Mouse (Mus musculus): Measurements from ENCODE around the gene Enpp1. TPM values are rescaled to one million over a fixed set of nuclear protein-coding genes. Genes with fewer than 3 reads are reported as not detected.

The Enpp1 gene
- 9.6 and 10.5 TPM in 2 replicates for polyA plus RNA-seq (2014; fragmentation: Nextera tagmentation; extraction: Ambion mirVana)

- H3K4me1 ChIP-seq (replicated peaks; ENCODE audit: control insufficient read depth, insufficient read depth, low read length): peaks cover 8% of the 10 kb centered on the region; the same call in 1 of the 2 replicates
- H3K27ac ChIP-seq (ENCODE audit: low read depth): no peak within 1 kb of the TSS
- peak; percentile 84 for ATAC-seq (replicated peaks; ENCODE audit: low FRiP score, low TSS enrichment, low read depth)
- peak within 1 kb of the TSS; percentile 87 for H3K4me2 ChIP-seq (ENCODE audit: low read length)
- H3K9ac ChIP-seq (ENCODE audit: low read length): peak within 1 kb of the TSS; percentile 59
- no peaks in the 10 kb centered on the region for H3K36me3 ChIP-seq (ENCODE audit: control insufficient read depth, insufficient read depth, low read length)
- under 1% methylated on average over 79 of the region's 79 CpGs for WGBS
- no peaks in the 10 kb centered on the region for H3K9me3 ChIP-seq (ENCODE audit: control insufficient read depth, low read length)
- peaks cover 6% of the 10 kb centered on the region; the same call in 1 of the 2 replicates for H3K27me3 ChIP-seq (replicated peaks; ENCODE audit: control insufficient read depth, insufficient read depth, low read length)
- DNase-seq (ENCODE audit: low spot score): peak; percentile 76
- peak within 1 kb of the TSS; percentile 59 for H3K4me3 ChIP-seq (ENCODE audit: low read depth, low read length)
Observed at GRCm38 (mm10) chr10:24711480-24712366, at the start of gene Enpp1. Enpp1 (minus strand) TSS chr10:24712159.

- Histone ChIP-seq H3K4me2 (ENCODE audit: low read length) (no peak overlapping the region), H3K9ac (ENCODE audit: low read length) (no peak overlapping the region), H3K4me1 (replicated peaks; ENCODE audit: control insufficient read depth, insufficient read depth, low read length) (no peaks in the 10 kb centered on the region), H3K27me3 (replicated peaks; ENCODE audit: control insufficient read depth, insufficient read depth, low read length) (no peaks in the 10 kb centered on the region), H3K36me3 (ENCODE audit: control insufficient read depth, insufficient read depth, low read length) (no peaks in the 10 kb centered on the region), H3K4me3 (ENCODE audit: low read depth, low read length) (no peak overlapping the region), H3K27ac (ENCODE audit: low read depth) (no peak overlapping the region), H3K9me3 (ENCODE audit: control insufficient read depth, low read length) (no peaks in the 10 kb centered on the region)
- no peak for DNase-seq (ENCODE audit: low spot score)
- ATAC-seq (replicated peaks; ENCODE audit: low FRiP score, low TSS enrichment, low read depth): no peak
- 60% methylated on average over 8 of the region's 8 CpGs for WGBS
Observed at GRCm38 (mm10) chr10:24758326-24758915, 46.5 kb upstream of the Enpp1 start.

- 69% methylated on average over 9 of the region's 9 CpGs for WGBS
- Histone ChIP-seq H3K36me3 (ENCODE audit: control insufficient read depth, insufficient read depth, low read length) (no peaks in the 10 kb centered on the region), H3K4me3 (ENCODE audit: low read depth, low read length) (no peak overlapping the region), H3K9ac (ENCODE audit: low read length) (no peak overlapping the region), H3K27me3 (replicated peaks; ENCODE audit: control insufficient read depth, insufficient read depth, low read length) (no peaks in the 10 kb centered on the region), H3K9me3 (ENCODE audit: control insufficient read depth, low read length) (no peaks in the 10 kb centered on the region), H3K27ac (ENCODE audit: low read depth) (no peak overlapping the region), H3K4me2 (ENCODE audit: low read length) (peak overlapping the region; percentile 45; the same call in 1 of the 2 replicates), H3K4me1 (replicated peaks; ENCODE audit: control insufficient read depth, insufficient read depth, low read length) (no peaks in the 10 kb centered on the region)
- no peak for DNase-seq (ENCODE audit: low spot score)
- ATAC-seq (replicated peaks; ENCODE audit: low FRiP score, low TSS enrichment, low read depth): no peak
Observed at GRCm38 (mm10) chr10:24754874-24755540, 43.0 kb upstream of the Enpp1 start.

- no peaks in the 10 kb centered on the region for H3K9me3 ChIP-seq (ENCODE audit: control insufficient read depth, low read length)
- ATAC-seq (replicated peaks; ENCODE audit: low FRiP score, low TSS enrichment, low read depth): no peak
- H3K36me3 ChIP-seq (ENCODE audit: control insufficient read depth, insufficient read depth, low read length): no peaks in the 10 kb centered on the region
- no peaks in the 10 kb centered on the region for H3K27me3 ChIP-seq (replicated peaks; ENCODE audit: control insufficient read depth, insufficient read depth, low read length)
- no peak for DNase-seq (ENCODE audit: low spot score)
- peak overlapping the region; percentile 15; the same call in 1 of the 2 replicates for H3K4me3 ChIP-seq (ENCODE audit: low read depth, low read length)
- no peak overlapping the region for H3K9ac ChIP-seq (ENCODE audit: low read length)
- no peaks in the 10 kb centered on the region for H3K4me1 ChIP-seq (replicated peaks; ENCODE audit: control insufficient read depth, insufficient read depth, low read length)
- H3K27ac ChIP-seq (ENCODE audit: low read depth): peak overlapping the region; percentile 57; the same call in 1 of the 2 replicates
- 42% methylated on average over 11 of the region's 11 CpGs for WGBS
- peak overlapping the region; percentile 45 for H3K4me2 ChIP-seq (ENCODE audit: low read length)
Observed at GRCm38 (mm10) chr10:24754251-24754835, 42.4 kb upstream of the Enpp1 start.

- 57% methylated on average over 16 of the region's 16 CpGs for WGBS
Observed at GRCm38 (mm10) chr10:24753536-24754250, 41.7 kb upstream of the Enpp1 start.

GRCm38 (mm10) chr10:24742950-24743487, 31.1 kb upstream of the Enpp1 start:
- Histone ChIP-seq H3K36me3 (ENCODE audit: control insufficient read depth, insufficient read depth, low read length) (no peaks in the 10 kb centered on the region), H3K27ac (ENCODE audit: low read depth) (no peak overlapping the region), H3K9ac (ENCODE audit: low read length) (no peak overlapping the region), H3K4me2 (ENCODE audit: low read length) (no peak overlapping the region), H3K4me3 (ENCODE audit: low read depth, low read length) (no peak overlapping the region), H3K27me3 (replicated peaks; ENCODE audit: control insufficient read depth, insufficient read depth, low read length) (no peaks in the 10 kb centered on the region), H3K9me3 (ENCODE audit: control insufficient read depth, low read length) (no peaks in the 10 kb centered on the region), H3K4me1 (replicated peaks; ENCODE audit: control insufficient read depth, insufficient read depth, low read length) (no peaks in the 10 kb centered on the region)
- ATAC-seq (replicated peaks; ENCODE audit: low FRiP score, low TSS enrichment, low read depth) (no peak), DNase-seq (ENCODE audit: low spot score) (no peak)
- WGBS: 74% methylated on average over 13 of the region's 13 CpGs

More at GRCm38 (mm10) chr10:24753536-24754250, 41.7 kb upstream of the Enpp1 start:
- peak overlapping the region; percentile 57; the same call in 1 of the 2 replicates for H3K27ac ChIP-seq (ENCODE audit: low read depth)
- H3K36me3 ChIP-seq (ENCODE audit: control insufficient read depth, insufficient read depth, low read length): no peaks in the 10 kb centered on the region
- H3K9ac ChIP-seq (ENCODE audit: low read length): no peak overlapping the region
- no peaks in the 10 kb centered on the region for H3K27me3 ChIP-seq (replicated peaks; ENCODE audit: control insufficient read depth, insufficient read depth, low read length)
- H3K4me1 ChIP-seq (replicated peaks; ENCODE audit: control insufficient read depth, insufficient read depth, low read length): no peaks in the 10 kb centered on the region
- DNase-seq (ENCODE audit: low spot score) (no peak), ATAC-seq (replicated peaks; ENCODE audit: low FRiP score, low TSS enrichment, low read depth) (0 out of 2 replicates have a peak, but pooled peaks have one; percentile 47)
- peak overlapping the region; percentile 45 for H3K4me2 ChIP-seq (ENCODE audit: low read length)
- peak overlapping the region; percentile 15; the same call in 1 of the 2 replicates for H3K4me3 ChIP-seq (ENCODE audit: low read depth, low read length)
- no peaks in the 10 kb centered on the region for H3K9me3 ChIP-seq (ENCODE audit: control insufficient read depth, low read length)

- no peak for DNase-seq (ENCODE audit: low spot score)
- Histone ChIP-seq H3K4me3 (ENCODE audit: low read depth, low read length) (no peak overlapping the region), H3K36me3 (ENCODE audit: control insufficient read depth, insufficient read depth, low read length) (no peaks in the 10 kb centered on the region), H3K4me1 (replicated peaks; ENCODE audit: control insufficient read depth, insufficient read depth, low read length) (no peaks in the 10 kb centered on the region), H3K4me2 (ENCODE audit: low read length) (no peak overlapping the region), H3K27ac (ENCODE audit: low read depth) (no peak overlapping the region), H3K9ac (ENCODE audit: low read length) (no peak overlapping the region), H3K27me3 (replicated peaks; ENCODE audit: control insufficient read depth, insufficient read depth, low read length) (no peaks in the 10 kb centered on the region), H3K9me3 (ENCODE audit: control insufficient read depth, low read length) (no peaks in the 10 kb centered on the region)
- WGBS: 35% methylated on average over 7 of the region's 7 CpGs
- peak; percentile 90 for ATAC-seq (replicated peaks; ENCODE audit: low FRiP score, low TSS enrichment, low read depth)
Observed at GRCm38 (mm10) chr10:24741229-24742198, 29.6 kb upstream of the Enpp1 start.

Measured in intestine, embryonic 14.5 days (tissue).